Mouse (Mus musculus): ENCODE measurements around the gene Zdbf2.

- no peak for TF ChIP-seq MXI1 (IDR thresholded peaks at IDR 0.05; ENCODE audit: low read depth, low read length)
- TF ChIP-seq MAZ (IDR thresholded peaks at IDR 0.05; ENCODE audit: low read depth, low read length), result no peak
- TF ChIP-seq POLR2A (IDR thresholded peaks at IDR 0.05; ENCODE audit: low read depth, low read length), result no peak
- no peak for TF ChIP-seq BHLHE40 (IDR thresholded peaks at IDR 0.05; ENCODE audit: low read depth, low read length)
- no peak for TF ChIP-seq TCF12 (IDR thresholded peaks at IDR 0.05; ENCODE audit: low read depth, low read length)
- TF ChIP-seq POLR2AphosphoS2 (IDR thresholded peaks at IDR 0.05; ENCODE audit: low read depth, low read length), result no peak
- TF ChIP-seq ZNF384 (IDR thresholded peaks at IDR 0.05; ENCODE audit: low read depth, low read length), result no peak
These were observed 20.5 kb upstream of the Zdbf2 start for GRCm38 (mm10) chr1:63252351-63253209.

All from CH12.LX (cell line).